Mouse (Mus musculus) myocyte (in vitro differentiated cells): ENCODE data around the gene Olfr1444.

Source experiments
- E2F4 ChIP-seq: IDR thresholded peaks from one replicate; pipeline ENCODE4 v1.6.1; 2011; ENCODE audit warnings: mild to moderate bottlenecking, control low read depth, moderate library complexity; ENCODE audit not compliant: insufficient read depth
- MAX ChIP-seq: IDR thresholded peaks from one replicate; pipeline ENCODE4 v1.6.1; 2011; ENCODE audit warnings: low read depth, mild to moderate bottlenecking, control low read depth
- MYOD1 ChIP-seq, 3 experiments: IDR thresholded peaks; one replicate each; pipeline ENCODE4 v1.6.1; 2011; ENCODE audit warnings: control low read depth in 2 of 3, low read depth in 2 of 3, mild to moderate bottlenecking in 2 of 3, moderate library complexity in 1 of 3; ENCODE audit not compliant: insufficient read length in 2 of 3, control insufficient read depth in 1 of 3
- MYOG ChIP-seq, 3 experiments: IDR thresholded peaks; one replicate each; pipeline ENCODE4 v1.6.1; 2011; ENCODE audit warnings: control low read depth in 2 of 3, low read depth in 2 of 3, mild to moderate bottlenecking in 2 of 3; ENCODE audit not compliant: insufficient read length in 2 of 3, control insufficient read depth in 1 of 3, insufficient read depth in 1 of 3
- POLR2A ChIP-seq: IDR thresholded peaks from one replicate; pipeline ENCODE4 v1.6.1; 2011; ENCODE audit warnings: low read depth, mild to moderate bottlenecking, control low read depth, moderate library complexity; ENCODE audit not compliant: insufficient read length
- POLR2AphosphoS2 ChIP-seq: IDR thresholded peaks from one replicate; pipeline ENCODE4 v1.6.1; 2011; ENCODE audit warnings: low read depth, control low read depth; ENCODE audit not compliant: insufficient read length
- TCF12 ChIP-seq: IDR thresholded peaks from one replicate; pipeline ENCODE4 v1.6.1; 2011; ENCODE audit warnings: mild to moderate bottlenecking, control low read depth; ENCODE audit not compliant: poor library complexity, insufficient read depth, severe bottlenecking
- USF1 ChIP-seq: IDR thresholded peaks from one replicate; pipeline ENCODE4 v1.6.1; 2011; ENCODE audit warnings: low read depth, mild to moderate bottlenecking, control low read depth, moderate library complexity

- TF ChIP-seq TCF12 (no peak), POLR2A (no peak), POLR2AphosphoS2 (no peak), MYOG (IDR thresholded peaks at IDR 0.05; ENCODE audit: control insufficient read depth in 1 of 3, insufficient read depth in 1 of 3, insufficient read length in 2 of 3, low read depth in 2 of 3) (no peak), MAX (no peak), E2F4 (no peak), USF1 (no peak), MYOD1 (IDR thresholded peaks at IDR 0.05; ENCODE audit: control insufficient read depth in 1 of 3, insufficient read length in 2 of 3, low read depth in 2 of 3) (no peak)
Measured at GRCm38 (mm10) chr19:12903643-12904042, 46.6 kb downstream of the Olfr1444 start, which contains the start of gene Olfr1447.
